Mouse (Mus musculus): ENCODE measurements around the gene Tbxa2r.

The Tbxa2r gene

GRCm38 (mm10) chr10:81344421-81345161, 16.1 kb downstream of the Tbxa2r start:
- no peak for DNase-seq (ENCODE audit: low read depth, low spot score)

GRCm38 (mm10) chr10:81345162-81345534, 16.6 kb downstream of the Tbxa2r start:
- no peak for DNase-seq (ENCODE audit: low read depth, low spot score)

GRCm38 (mm10) chr10:81346453-81347067, 18.0 kb downstream of the Tbxa2r start:
- peak; percentile 63 for DNase-seq (ENCODE audit: low read depth, low spot score)

- peak; percentile 66 for DNase-seq (ENCODE audit: low read depth, low spot score)
These were observed 20.6 kb downstream of the Tbxa2r start for GRCm38 (mm10) chr10:81349146-81349545.

GRCm38 (mm10) chr10:81349961-81350350, 21.4 kb downstream of the Tbxa2r start:
- DNase-seq (ENCODE audit: low read depth, low spot score) = no peak

GRCm38 (mm10) chr10:81350351-81351063, 22.0 kb downstream of the Tbxa2r start, which contains the start of gene Hmg20b:
Gene Hmg20b (minus strand): TSS chr10:81350480.
- DNase-seq (ENCODE audit: low read depth, low spot score) = peak; percentile 98

- DNase-seq (ENCODE audit: low read depth, low spot score) = peak; percentile 77
These were observed 23.3 kb downstream of the Tbxa2r start for GRCm38 (mm10) chr10:81351678-81352291.

GRCm38 (mm10) chr10:81354738-81355477, 26.4 kb downstream of the Tbxa2r start:
- DNase-seq (ENCODE audit: low read depth, low spot score) = no peak

- no peak for DNase-seq (ENCODE audit: low read depth, low spot score)
These were observed 27.0 kb downstream of the Tbxa2r start for GRCm38 (mm10) chr10:81355533-81355932.

GRCm38 (mm10) chr10:81356352-81356990, 27.9 kb downstream of the Tbxa2r start:
- no peak for DNase-seq (ENCODE audit: low read depth, low spot score)

GRCm38 (mm10) chr10:81356991-81357844, 28.7 kb downstream of the Tbxa2r start, which contains the start of gene Mfsd12:
Gene Mfsd12 (plus strand): TSS chr10:81357491.
- DNase-seq (ENCODE audit: low read depth, low spot score) = peak; percentile 83

- no peak for DNase-seq (ENCODE audit: low read depth, low spot score)
These were observed 29.7 kb downstream of the Tbxa2r start for GRCm38 (mm10) chr10:81358209-81358608.

- DNase-seq (ENCODE audit: low read depth, low spot score) = no peak
These were observed 30.3 kb downstream of the Tbxa2r start for GRCm38 (mm10) chr10:81358841-81359240.

- DNase-seq (ENCODE audit: low read depth, low spot score) = no peak
These were observed 32.2 kb downstream of the Tbxa2r start for GRCm38 (mm10) chr10:81360721-81361120.

GRCm38 (mm10) chr10:81362336-81362949, 33.9 kb downstream of the Tbxa2r start:
- DNase-seq (ENCODE audit: low read depth, low spot score) = peak; percentile 77

- no peak for DNase-seq (ENCODE audit: low read depth, low spot score)
These were observed 35.2 kb downstream of the Tbxa2r start for GRCm38 (mm10) chr10:81363436-81364346.

GRCm38 (mm10) chr10:81364666-81365065, 36.1 kb downstream of the Tbxa2r start:
- no peak for DNase-seq (ENCODE audit: low read depth, low spot score)

- no peak for DNase-seq (ENCODE audit: low read depth, low spot score)
These were observed 36.5 kb downstream of the Tbxa2r start for GRCm38 (mm10) chr10:81365073-81365472.
